Mouse (Mus musculus): ENCODE measurements at regions not wholly inside any gene's neighbourhood (a gene's known extent, or its start where the extent isn't known, plus 50 kb on each side); places are given as distances from the start of the nearest gene placed in this dataset.

- ATAC-seq (replicated peaks in 1 of 2; ENCODE audit: insufficient read depth in 1 of 2, low FRiP score in 2 of 2, low TSS enrichment in 1 of 2, low read depth in 1 of 2, poor library complexity in 2 of 2, severe bottlenecking in 2 of 2): no peak
Observed at GRCm38 (mm10) chr4:55978539-55978938, 446.3 kb upstream of the Klf4 start.

GRCm38 (mm10) chr4:55976265-55976664 lies 444.0 kb upstream of the Klf4 start:
- ATAC-seq (replicated peaks in 1 of 2; ENCODE audit: insufficient read depth in 1 of 2, low FRiP score in 2 of 2, low TSS enrichment in 1 of 2, low read depth in 1 of 2, poor library complexity in 2 of 2, severe bottlenecking in 2 of 2): no peak

- ATAC-seq (replicated peaks in 1 of 2; ENCODE audit: insufficient read depth in 1 of 2, low FRiP score in 2 of 2, low TSS enrichment in 1 of 2, low read depth in 1 of 2, poor library complexity in 2 of 2, severe bottlenecking in 2 of 2): no peak
Observed at GRCm38 (mm10) chr4:55973706-55974105, 441.4 kb upstream of the Klf4 start.

GRCm38 (mm10) chr4:55972235-55972819 lies 440.1 kb upstream of the Klf4 start:
- ATAC-seq (replicated peaks in 1 of 2; ENCODE audit: insufficient read depth in 1 of 2, low FRiP score in 2 of 2, low TSS enrichment in 1 of 2, low read depth in 1 of 2, poor library complexity in 2 of 2, severe bottlenecking in 2 of 2): no peak

- ATAC-seq (replicated peaks in 1 of 2; ENCODE audit: insufficient read depth in 1 of 2, low FRiP score in 2 of 2, low TSS enrichment in 1 of 2, low read depth in 1 of 2, poor library complexity in 2 of 2, severe bottlenecking in 2 of 2): no peak; a peak in 1 of 4 replicates
Observed at GRCm38 (mm10) chr4:55960063-55960462, 427.8 kb upstream of the Klf4 start.

- ATAC-seq (replicated peaks in 1 of 2; ENCODE audit: insufficient read depth in 1 of 2, low FRiP score in 2 of 2, low TSS enrichment in 1 of 2, low read depth in 1 of 2, poor library complexity in 2 of 2, severe bottlenecking in 2 of 2): 0 out of 4 replicates have a peak, but pooled peaks of 1 of the 2 experiments have one; percentile 7
Observed at GRCm38 (mm10) chr4:55953701-55954100, 421.4 kb upstream of the Klf4 start.

- ATAC-seq (replicated peaks in 1 of 2; ENCODE audit: insufficient read depth in 1 of 2, low FRiP score in 2 of 2, low TSS enrichment in 1 of 2, low read depth in 1 of 2, poor library complexity in 2 of 2, severe bottlenecking in 2 of 2): no peak
Observed at GRCm38 (mm10) chr4:55952220-55952619, 420.0 kb upstream of the Klf4 start.

- no peak for ATAC-seq (replicated peaks in 1 of 2; ENCODE audit: insufficient read depth in 1 of 2, low FRiP score in 2 of 2, low TSS enrichment in 1 of 2, low read depth in 1 of 2, poor library complexity in 2 of 2, severe bottlenecking in 2 of 2)
Observed at GRCm38 (mm10) chr4:55941423-55941822, 409.2 kb upstream of the Klf4 start.

GRCm38 (mm10) chr4:55938383-55938782 lies 406.1 kb upstream of the Klf4 start:
- no peak for ATAC-seq (replicated peaks in 1 of 2; ENCODE audit: insufficient read depth in 1 of 2, low FRiP score in 2 of 2, low TSS enrichment in 1 of 2, low read depth in 1 of 2, poor library complexity in 2 of 2, severe bottlenecking in 2 of 2)

GRCm38 (mm10) chr4:55937833-55938232 lies 405.6 kb upstream of the Klf4 start:
- ATAC-seq (replicated peaks in 1 of 2; ENCODE audit: insufficient read depth in 1 of 2, low FRiP score in 2 of 2, low TSS enrichment in 1 of 2, low read depth in 1 of 2, poor library complexity in 2 of 2, severe bottlenecking in 2 of 2): no peak

GRCm38 (mm10) chr4:55929141-55929782 lies 397.0 kb upstream of the Klf4 start:
- ATAC-seq (replicated peaks in 1 of 2; ENCODE audit: insufficient read depth in 1 of 2, low FRiP score in 2 of 2, low TSS enrichment in 1 of 2, low read depth in 1 of 2, poor library complexity in 2 of 2, severe bottlenecking in 2 of 2): no peak

GRCm38 (mm10) chr4:55928670-55929069 lies 396.4 kb upstream of the Klf4 start:
- ATAC-seq (replicated peaks in 1 of 2; ENCODE audit: insufficient read depth in 1 of 2, low FRiP score in 2 of 2, low TSS enrichment in 1 of 2, low read depth in 1 of 2, poor library complexity in 2 of 2, severe bottlenecking in 2 of 2): no peak

- no peak for ATAC-seq (replicated peaks in 1 of 2; ENCODE audit: insufficient read depth in 1 of 2, low FRiP score in 2 of 2, low TSS enrichment in 1 of 2, low read depth in 1 of 2, poor library complexity in 2 of 2, severe bottlenecking in 2 of 2)
Observed at GRCm38 (mm10) chr4:55928196-55928595, 395.9 kb upstream of the Klf4 start.

GRCm38 (mm10) chr4:55927391-55927790 lies 395.1 kb upstream of the Klf4 start:
- ATAC-seq (replicated peaks in 1 of 2; ENCODE audit: insufficient read depth in 1 of 2, low FRiP score in 2 of 2, low TSS enrichment in 1 of 2, low read depth in 1 of 2, poor library complexity in 2 of 2, severe bottlenecking in 2 of 2): no peak

- no peak for ATAC-seq (replicated peaks in 1 of 2; ENCODE audit: insufficient read depth in 1 of 2, low FRiP score in 2 of 2, low TSS enrichment in 1 of 2, low read depth in 1 of 2, poor library complexity in 2 of 2, severe bottlenecking in 2 of 2)
Observed at GRCm38 (mm10) chr4:55924974-55925373, 392.7 kb upstream of the Klf4 start.

- ATAC-seq (replicated peaks in 1 of 2; ENCODE audit: insufficient read depth in 1 of 2, low FRiP score in 2 of 2, low TSS enrichment in 1 of 2, low read depth in 1 of 2, poor library complexity in 2 of 2, severe bottlenecking in 2 of 2): no peak
Observed at GRCm38 (mm10) chr4:55921217-55921616, 389.0 kb upstream of the Klf4 start.

GRCm38 (mm10) chr4:55894116-55894885 lies 362.0 kb upstream of the Klf4 start:
- ATAC-seq (replicated peaks in 1 of 2; ENCODE audit: insufficient read depth in 1 of 2, low FRiP score in 2 of 2, low TSS enrichment in 1 of 2, low read depth in 1 of 2, poor library complexity in 2 of 2, severe bottlenecking in 2 of 2): no peak

- ATAC-seq (replicated peaks in 1 of 2; ENCODE audit: insufficient read depth in 1 of 2, low FRiP score in 2 of 2, low TSS enrichment in 1 of 2, low read depth in 1 of 2, poor library complexity in 2 of 2, severe bottlenecking in 2 of 2): no peak
Observed at GRCm38 (mm10) chr4:55891656-55892055, 359.4 kb upstream of the Klf4 start.
